Comparison of ENCODE assay signal across 8 mouse cellular contexts in the genomic region with DNA sequence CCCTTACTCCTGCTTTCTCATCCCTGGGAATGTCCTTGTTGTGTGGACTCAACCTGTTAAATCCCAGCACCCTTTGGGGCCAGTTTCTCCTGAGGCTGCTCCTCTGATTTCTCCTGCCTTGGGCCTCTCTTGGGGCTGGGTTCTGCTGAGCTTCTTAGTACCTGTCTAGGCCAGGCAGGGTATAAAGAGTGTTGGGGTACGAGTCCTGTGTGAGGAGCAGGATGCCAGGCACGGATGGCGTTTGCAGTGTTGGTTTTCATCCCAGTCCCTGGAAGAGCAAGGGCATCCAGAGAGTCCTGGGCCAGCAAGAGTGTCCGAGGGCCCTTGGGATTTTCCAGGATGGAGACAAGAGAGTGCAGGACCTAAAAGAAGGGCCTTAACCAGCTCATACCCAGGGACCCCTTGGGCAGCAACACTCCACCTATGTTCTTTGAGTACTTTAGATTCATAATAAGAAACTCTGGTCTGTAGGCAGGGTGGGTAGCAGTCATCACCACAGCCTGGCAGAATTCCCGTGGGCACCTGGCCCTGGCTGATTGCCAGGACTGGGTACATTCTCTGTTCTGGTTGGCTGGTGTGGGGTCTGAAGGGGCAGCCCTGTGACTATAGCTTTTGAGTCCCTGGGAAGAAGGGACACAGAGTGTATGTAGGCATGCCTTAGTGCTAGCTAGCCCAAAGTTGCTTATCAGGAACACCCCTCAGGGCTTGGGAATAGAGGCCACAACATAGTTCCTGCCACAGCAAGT. TPM values are rescaled to one million over a fixed set of nuclear protein-coding genes. Genes with fewer than 3 reads are reported as not detected.
DNase-seq lines count a peak whose midpoint lies in the region; ATAC-seq and TF ChIP-seq lines count a peak whose summit lies in the region.

No protein-coding gene starts in this region.

- DNase-seq in heart, embryonic 10.5 days (ENCODE audit: low spot score): no peak
- no peak for DNase-seq in heart, adult 8-10 months (ENCODE audit: low spot score)
- DNase-seq in cerebellum, adult 9-10 months: peak; percentile 85
- DNase-seq in stomach, postnatal 0 days (ENCODE audit: low spot score): no peak
- no peak for DNase-seq in left cerebral cortex, adult 8-10 months (ENCODE audit: low spot score in 2 of 2)
- no peak for DNase-seq in right cerebral cortex, postnatal 14 days

- peak overlapping the region; percentile 86 for H3K9ac ChIP-seq in hindbrain, embryonic 12.5 days
- H3K9ac ChIP-seq in limb, embryonic 15.5 days: no peak overlapping the region
- no peak overlapping the region for H3K9ac ChIP-seq in stomach, postnatal 0 days (ENCODE audit: low read length)

- no peaks in the 10 kb centered on the region for H3K9me3 ChIP-seq in heart, embryonic 10.5 days
- H3K9me3 ChIP-seq in hindbrain, embryonic 12.5 days (replicated peaks): no peaks in the 10 kb centered on the region
- H3K9me3 ChIP-seq in limb, embryonic 15.5 days: no peaks in the 10 kb centered on the region
- H3K9me3 ChIP-seq in stomach, postnatal 0 days (ENCODE audit: control insufficient read depth, low read length): no peaks in the 10 kb centered on the region

- H3K4me2 ChIP-seq in hindbrain, embryonic 12.5 days (replicated peaks): peak overlapping the region; percentile 80
- H3K4me2 ChIP-seq in limb, embryonic 15.5 days: peak overlapping the region; percentile 90
- H3K4me2 ChIP-seq in stomach, postnatal 0 days (replicated peaks; ENCODE audit: low read depth): peak overlapping the region; percentile 97; the same call in 1 of the 2 replicates

- no peaks in the 10 kb centered on the region for H3K36me3 ChIP-seq in heart, embryonic 10.5 days
- H3K36me3 ChIP-seq in hindbrain, embryonic 12.5 days: peaks cover 9% of the 10 kb centered on the region; the same call in 1 of the 2 replicates
- peaks cover 4% of the 10 kb centered on the region; the same call in 1 of the 2 replicates for H3K36me3 ChIP-seq in limb, embryonic 15.5 days
- no peaks in the 10 kb centered on the region for H3K36me3 ChIP-seq in stomach, postnatal 0 days (ENCODE audit: control insufficient read depth, insufficient read depth, low read length)

- H3K4me1 ChIP-seq in heart, embryonic 10.5 days: peaks cover 15% of the 10 kb centered on the region
- H3K4me1 ChIP-seq in hindbrain, embryonic 12.5 days: peaks cover 31% of the 10 kb centered on the region
- H3K4me1 ChIP-seq in limb, embryonic 15.5 days: peaks cover 12% of the 10 kb centered on the region
- H3K4me1 ChIP-seq in stomach, postnatal 0 days (replicated peaks; ENCODE audit: control insufficient read depth, insufficient read depth): no peaks in the 10 kb centered on the region

- TF ChIP-seq CTCF in stomach, postnatal 0 days (IDR thresholded peaks at IDR 0.05; ENCODE audit: low read depth): no peak

- ATAC-seq in hindbrain, embryonic 12.5 days (ENCODE audit: low FRiP score): no peak
- ATAC-seq in limb, embryonic 15.5 days (ENCODE audit: insufficient number of reproducible peaks, low FRiP score, low TSS enrichment, low read depth): no peak
- no peak for ATAC-seq in stomach, postnatal 0 days (ENCODE audit: low FRiP score, low TSS enrichment)

- TF ChIP-seq EP300 in stomach, postnatal 0 days (optimal IDR thresholded peaks at IDR 0.05): no peak

- peak overlapping the region; percentile 90; the same call in 1 of the 2 replicates for H3K27ac ChIP-seq in heart, embryonic 10.5 days
- no peak overlapping the region for H3K27ac ChIP-seq in hindbrain, embryonic 12.5 days
- H3K27ac ChIP-seq in limb, embryonic 15.5 days: no peak overlapping the region
- no peak overlapping the region for H3K27ac ChIP-seq in stomach, postnatal 0 days (replicated peaks)

- H3K4me3 ChIP-seq in heart, embryonic 10.5 days: peak overlapping the region; percentile 85
- H3K4me3 ChIP-seq in hindbrain, embryonic 12.5 days: peak overlapping the region; percentile 63
- peak overlapping the region; percentile 67 for H3K4me3 ChIP-seq in limb, embryonic 15.5 days
- no peak overlapping the region for H3K4me3 ChIP-seq in stomach, postnatal 0 days (ENCODE audit: low read depth, low read length)

- WGBS in heart, embryonic 10.5 days: 74% methylated on average over 5 of the region's 5 CpGs
- WGBS in hindbrain, embryonic 12.5 days: 75% methylated on average over 5 of the region's 5 CpGs
- 78% methylated on average over 5 of the region's 5 CpGs for WGBS in limb, embryonic 15.5 days
- 64% methylated on average over 5 of the region's 5 CpGs for WGBS in stomach, postnatal 0 days

- peaks cover 80% of the 10 kb centered on the region for H3K27me3 ChIP-seq in heart, embryonic 10.5 days (ENCODE audit: insufficient read depth, poor library complexity, severe bottlenecking)
- H3K27me3 ChIP-seq in hindbrain, embryonic 12.5 days: peaks cover 45% of the 10 kb centered on the region
- H3K27me3 ChIP-seq in limb, embryonic 15.5 days: peaks cover 35% of the 10 kb centered on the region
- no peaks in the 10 kb centered on the region for H3K27me3 ChIP-seq in stomach, postnatal 0 days (ENCODE audit: control insufficient read depth, insufficient read depth, low read length)

RNA-seq across cellular contexts. Expression of gene Abca2, which starts 1.1 kb away (rescaled TPM):
- polyA plus RNA-seq in heart, embryonic 10.5 days (2016; fragmentation: Nextera tagmentation; extraction: Ambion mirVana): 3.5 and 4.7 TPM in 2 replicates
- total RNA-seq in heart, adult 8-10 months (2022): 10 to 100 TPM; 42.5 to 47.2 (median 45.2) TPM
- polyA plus RNA-seq in hindbrain, embryonic 12.5 days (2016; fragmentation: Nextera tagmentation; extraction: Ambion mirVana): 10.1 and 10.6 TPM in 2 replicates
- 4.2 and 5.9 TPM in 2 replicates for polyA plus RNA-seq in limb, embryonic 15.5 days (2015; fragmentation: Nextera tagmentation; extraction: Ambion mirVana)
- 1.7 and 2.6 TPM in 2 replicates for polyA plus RNA-seq in stomach, postnatal 0 days (2015; fragmentation: Nextera tagmentation; extraction: Ambion mirVana)
- 100 to 1,000 TPM; 176 to 185 (median 183) TPM for total RNA-seq in left cerebral cortex, adult 8-10 months (2022)

RNA-seq across cellular contexts. Expression of gene Fut7, which starts 6.5 kb away (rescaled TPM):
- polyA plus RNA-seq in heart, embryonic 10.5 days (2016; fragmentation: Nextera tagmentation; extraction: Ambion mirVana): not detected in 2 replicates
- under 1 TPM in 2 of 4 experiments, not detected in 2; 0.16 to 0.60 TPM for total RNA-seq in heart, adult 8-10 months (2022)
- polyA plus RNA-seq in hindbrain, embryonic 12.5 days (2016; fragmentation: Nextera tagmentation; extraction: Ambion mirVana): 0.53 TPM in 1 of 2 replicates, not detected in the other
- 0.18 TPM in 1 of 2 replicates, not detected in the other for polyA plus RNA-seq in limb, embryonic 15.5 days (2015; fragmentation: Nextera tagmentation; extraction: Ambion mirVana)
- 0.12 TPM in 1 of 2 replicates, not detected in the other for polyA plus RNA-seq in stomach, postnatal 0 days (2015; fragmentation: Nextera tagmentation; extraction: Ambion mirVana)
- under 1 TPM in 2 of 4 experiments, not detected in 2; 0.40 to 0.84 TPM for total RNA-seq in left cerebral cortex, adult 8-10 months (2022)

RNA-seq across cellular contexts. Expression of gene Clic3, which starts 27.0 kb away (rescaled TPM):
- polyA plus RNA-seq in heart, embryonic 10.5 days (2016; fragmentation: Nextera tagmentation; extraction: Ambion mirVana): 0.69 and 1.1 TPM in 2 replicates
- total RNA-seq in heart, adult 8-10 months (2022): 1 to 10 TPM; 1.3 to 3.6 (median 2.3) TPM
- 2.3 and 2.4 TPM in 2 replicates for polyA plus RNA-seq in hindbrain, embryonic 12.5 days (2016; fragmentation: Nextera tagmentation; extraction: Ambion mirVana)
- 99.3 and 111 TPM in 2 replicates for polyA plus RNA-seq in limb, embryonic 15.5 days (2015; fragmentation: Nextera tagmentation; extraction: Ambion mirVana)
- polyA plus RNA-seq in stomach, postnatal 0 days (2015; fragmentation: Nextera tagmentation; extraction: Ambion mirVana): 246 and 272 TPM in 2 replicates
- total RNA-seq in left cerebral cortex, adult 8-10 months (2022): 1 to 10 TPM in 2 of 4 experiments, not detected in 2; 1.2 to 1.6 TPM

RNA-seq across cellular contexts. Expression of gene Npdc1, which starts 30.5 kb away (rescaled TPM):
- 14.6 and 16.5 TPM in 2 replicates for polyA plus RNA-seq in heart, embryonic 10.5 days (2016; fragmentation: Nextera tagmentation; extraction: Ambion mirVana)
- total RNA-seq in heart, adult 8-10 months (2022): 10 to 100 TPM; 25.3 to 35.8 (median 33.6) TPM
- polyA plus RNA-seq in hindbrain, embryonic 12.5 days (2016; fragmentation: Nextera tagmentation; extraction: Ambion mirVana): 216 and 225 TPM in 2 replicates
- polyA plus RNA-seq in limb, embryonic 15.5 days (2015; fragmentation: Nextera tagmentation; extraction: Ambion mirVana): 51.7 and 54.3 TPM in 2 replicates
- polyA plus RNA-seq in stomach, postnatal 0 days (2015; fragmentation: Nextera tagmentation; extraction: Ambion mirVana): 52.8 and 53.0 TPM in 2 replicates
- total RNA-seq in left cerebral cortex, adult 8-10 months (2022): 100 to 1,000 TPM; 307 to 332 (median 316) TPM

RNA-seq across cellular contexts. Expression of gene Paxx, which starts 31.3 kb away (rescaled TPM):
- 15.6 and 17.7 TPM in 2 replicates for polyA plus RNA-seq in heart, embryonic 10.5 days (2016; fragmentation: Nextera tagmentation; extraction: Ambion mirVana)
- 10 to 100 TPM; 21.4 to 30.7 (median 23.3) TPM for total RNA-seq in heart, adult 8-10 months (2022)
- 41.6 and 49.4 TPM in 2 replicates for polyA plus RNA-seq in hindbrain, embryonic 12.5 days (2016; fragmentation: Nextera tagmentation; extraction: Ambion mirVana)
- polyA plus RNA-seq in limb, embryonic 15.5 days (2015; fragmentation: Nextera tagmentation; extraction: Ambion mirVana): 49.9 and 56.9 TPM in 2 replicates
- polyA plus RNA-seq in stomach, postnatal 0 days (2015; fragmentation: Nextera tagmentation; extraction: Ambion mirVana): 51.7 and 59.7 TPM in 2 replicates
- total RNA-seq in left cerebral cortex, adult 8-10 months (2022): 10 to 100 TPM; 67.2 to 88.0 (median 78.1) TPM

Comparison
In these comparisons a context has a peak if more than half of its experiments do, and no peak if none do; other contexts are left out.
1. RNA of gene Clic3, which starts 27.0 kb away (polyA plus RNA-seq): 246 to 272 TPM in stomach, postnatal 0 days and 99.3 to 111 TPM in limb, embryonic 15.5 days; 2.3 to 2.4 TPM in hindbrain, embryonic 12.5 days and 0.69 to 1.1 TPM in heart, embryonic 10.5 days; every median in the first group is over 10 times any median in the second.
2. Peak in every context shown above with its lines, with median percentiles within 50 percentile points of each other: H3K4me2 ChIP-seq.